Mouse (Mus musculus) brain, embryonic 14.5 days (tissue): Measurements from ENCODE around the gene Ctsd.

Experiments
- CTCF ChIP-seq: fragments of 200-500 bp; IDR thresholded peaks from 2 replicates; pipeline ENCODE4 v1.5.1; 2012; ENCODE audit warnings: inconsistent platforms, mild to moderate bottlenecking, moderate library complexity, borderline replicate concordance; ENCODE audit not compliant: insufficient read depth, insufficient read length; ENCODE audit errors: extremely low read depth
- POLR2A ChIP-seq: fragments of 200-500 bp; IDR thresholded peaks from 2 replicates; pipeline ENCODE4 v1.6.1; 2012; ENCODE audit warnings: mild to moderate bottlenecking, inconsistent platforms, borderline replicate concordance; ENCODE audit not compliant: poor library complexity, insufficient read depth, insufficient read length, severe bottlenecking; ENCODE audit errors: extremely low read depth

DNA sequence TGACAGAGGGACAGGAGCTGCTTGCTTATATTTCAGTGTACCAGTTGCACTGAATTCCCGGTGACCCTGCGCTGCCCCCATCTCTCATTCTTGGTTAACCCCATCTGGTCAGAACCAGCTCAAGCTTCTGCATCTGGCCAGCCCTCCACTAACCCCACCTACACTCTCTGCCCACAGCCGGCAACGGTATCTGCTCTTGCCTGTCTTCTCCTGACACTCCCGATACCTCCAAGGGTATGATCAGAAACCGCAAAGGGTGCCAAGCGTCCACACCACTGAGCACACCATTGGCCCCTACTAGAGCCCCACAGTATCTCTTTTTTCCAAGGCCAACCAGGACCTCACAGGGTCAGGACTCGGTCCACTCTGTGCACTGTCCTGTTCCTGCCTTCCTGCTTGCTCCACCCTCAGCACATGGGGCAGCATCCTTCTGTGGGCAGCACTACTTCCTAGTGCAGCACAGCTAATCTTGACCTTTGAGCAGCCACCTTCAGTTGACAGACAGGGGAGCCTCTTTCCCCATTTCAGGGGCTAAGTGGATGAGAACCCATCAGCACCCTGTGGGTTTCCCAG lies 33.1 kb downstream of the Ctsd start:
- TF ChIP-seq POLR2A (no peak), CTCF (no peak)
